Mouse (Mus musculus): ENCODE measurements around the gene Gm45062.

Gene Gm45062

GRCm38 (mm10) chr6:8617369-8617768 is 358.1 kb downstream of the Gm45062 start:
- in situ Hi-C loops (cut with MboI, MseI): no loop called here

- in situ Hi-C loops (cut with MboI, MseI): loop anchor here (10.0 kb wide), 1 partner anchor 1425 kb away; no protein-coding TSS in a partner anchor
Measured at GRCm38 (mm10) chr6:8619582-8620350, 360.5 kb downstream of the Gm45062 start.

GRCm38 (mm10) chr6:8623045-8623444 is 363.8 kb downstream of the Gm45062 start:
- in situ Hi-C loops (cut with MboI, MseI): loop anchor here (10.0 kb wide), 1 partner anchor 1422 kb away; no protein-coding TSS in a partner anchor

- in situ Hi-C loops (cut with MboI, MseI): loop anchor here (10.0 kb wide), 1 partner anchor 1417 kb away; no protein-coding TSS in a partner anchor
Measured at GRCm38 (mm10) chr6:8628226-8628625, 369.0 kb downstream of the Gm45062 start.

- in situ Hi-C loops (cut with MboI, MseI): loop anchor here (10.0 kb wide), 1 partner anchor 1416 kb away; no protein-coding TSS in a partner anchor
Measured at GRCm38 (mm10) chr6:8628715-8629267, 369.5 kb downstream of the Gm45062 start.

- in situ Hi-C loops (cut with MboI, MseI): no loop called here
Measured at GRCm38 (mm10) chr6:8630531-8630930, 371.3 kb downstream of the Gm45062 start.

- in situ Hi-C loops (cut with MboI, MseI): no loop called here
Measured at GRCm38 (mm10) chr6:8631362-8631761, 372.1 kb downstream of the Gm45062 start.

- in situ Hi-C loops (cut with MboI, MseI): no loop called here
Measured at GRCm38 (mm10) chr6:8631986-8632632, 372.9 kb downstream of the Gm45062 start.

- in situ Hi-C loops (cut with MboI, MseI): no loop called here
Measured at GRCm38 (mm10) chr6:8632701-8633100, 373.5 kb downstream of the Gm45062 start.

GRCm38 (mm10) chr6:8638122-8638521 is 378.9 kb downstream of the Gm45062 start:
- in situ Hi-C loops (cut with MboI, MseI): no loop called here

GRCm38 (mm10) chr6:8638899-8639298 is 379.6 kb downstream of the Gm45062 start:
- in situ Hi-C loops (cut with MboI, MseI): no loop called here

GRCm38 (mm10) chr6:8639526-8639925 is 380.3 kb downstream of the Gm45062 start:
- in situ Hi-C loops (cut with MboI, MseI): no loop called here

GRCm38 (mm10) chr6:8640863-8641262 is 381.6 kb downstream of the Gm45062 start:
- in situ Hi-C loops (cut with MboI, MseI): loop anchor here (5.0 kb wide), 1 partner anchor 81 kb away; no protein-coding TSS in a partner anchor

- in situ Hi-C loops (cut with MboI, MseI): loop anchor here (5.0 kb wide), 1 partner anchor 78 kb away; no protein-coding TSS in a partner anchor
Measured at GRCm38 (mm10) chr6:8644703-8645102, 385.5 kb downstream of the Gm45062 start.

- in situ Hi-C loops (cut with MboI, MseI): no loop called here
Measured at GRCm38 (mm10) chr6:8645708-8646107, 386.5 kb downstream of the Gm45062 start.

Data from regulatory T cell (primary cell).